Mouse (Mus musculus) forebrain, embryonic 10.5 days (tissue): ENCODE data around the gene Kcnj2. TPM values are rescaled to one million over a fixed set of nuclear protein-coding genes. Genes with fewer than 3 reads are reported as not detected.

Source experiments
- DNase-seq: peaks from one replicate; pipeline ENCODE4 v3.0.0-alpha.2; 2017; ENCODE audit warnings: low spot score; ENCODE audit errors: extremely low spot score
- H3K27ac ChIP-seq: fragments of 300-500 bp; sonication (generic); 2 replicates; pipeline ENCODE4 v1.5.1; 2016; ENCODE audit warnings: mild to moderate bottlenecking
- H3K27me3 ChIP-seq: fragments of 300-500 bp; sonication (generic); 2 replicates; pipeline ENCODE4 v1.6.1; 2016; ENCODE audit warnings: mild to moderate bottlenecking; ENCODE audit not compliant: poor library complexity, severe bottlenecking
- H3K36me3 ChIP-seq: fragments of 300-500 bp; sonication (generic); replicated peaks from 2 replicates; pipeline ENCODE4 v1.6.1; 2016; ENCODE audit warnings: mild to moderate bottlenecking, moderate library complexity
- H3K4me1 ChIP-seq: fragments of 300-500 bp; sonication (generic); 2 replicates; pipeline ENCODE4 v1.6.1; 2016
- H3K4me3 ChIP-seq: fragments of 300-500 bp; sonication (generic); 2 replicates; pipeline ENCODE4 v1.5.1; 2016; ENCODE audit warnings: mild to moderate bottlenecking, moderate library complexity
- H3K9me3 ChIP-seq: fragments of 300-500 bp; sonication (generic); 2 replicates; pipeline ENCODE4 v1.6.1; 2016; ENCODE audit warnings: mild to moderate bottlenecking, moderate library complexity
- WGBS: fragments of 180-500 bp; shearing (Covaris S2); methylation state at CpG from one replicate; pipeline ENCODE4 v1.1.7; 2016; 5-methylcytosine and 5-hydroxymethylcytosine counted together
- polyA plus RNA-seq: library from polyadenylated mRNA; unstranded; fragments of >200 nt; fragmentation: Nextera tagmentation; extraction: Ambion mirVana; gene quantifications from 2 replicates; pipeline ENCODE4 v1.2.1, GENCODE M21; 2016

Kcnj2 gene
- polyA plus RNA-seq = 1.1 and 1.3 TPM in 2 replicates

DNA sequence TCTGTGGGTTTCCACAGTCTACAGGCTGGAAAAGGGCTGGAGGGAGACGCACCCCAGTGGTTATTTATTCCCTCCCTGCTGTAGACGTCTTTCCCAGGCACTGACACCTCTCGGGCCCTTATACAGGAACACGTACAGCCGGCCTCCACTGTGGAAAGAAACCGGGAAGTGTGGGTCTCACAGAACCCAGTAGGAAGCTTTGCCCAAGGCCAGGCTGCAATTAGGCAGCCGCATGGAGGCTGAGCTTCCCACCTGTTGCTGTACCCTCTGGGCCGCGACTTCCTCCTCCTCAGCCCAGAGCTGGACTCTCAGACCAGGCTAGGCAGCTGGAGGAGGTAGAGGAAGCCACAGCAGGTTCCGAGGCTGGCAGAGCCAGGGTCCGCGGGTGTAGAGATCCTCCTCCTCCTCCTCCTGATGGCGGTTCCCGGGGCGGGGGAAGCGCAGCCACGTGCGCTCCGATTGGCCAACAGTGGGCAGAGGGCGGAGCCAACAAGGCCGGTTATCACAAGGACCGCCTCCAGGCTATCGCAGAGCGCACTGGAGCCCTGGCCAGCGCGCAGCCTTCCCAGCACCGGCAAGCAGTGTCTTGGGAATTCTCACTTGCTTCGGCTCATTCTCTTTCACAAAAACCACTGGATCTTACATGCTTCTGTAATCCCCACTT is at the start of gene Kcnj2:
Gene Kcnj2 (plus strand): TSS at position 530 of the 664 bp plus-strand sequence.
- Histone ChIP-seq H3K27me3 (peaks cover 25% of the 10 kb centered on the region), H3K36me3 (no peaks in the 10 kb centered on the region), H3K9me3 (no peaks in the 10 kb centered on the region), H3K27ac (peak within 1 kb of the TSS; percentile 86), H3K4me1 (peaks cover 33% of the 10 kb centered on the region), H3K4me3 (peak within 1 kb of the TSS; percentile 72)
- peak; percentile 93 for DNase-seq
- WGBS = under 1% methylated on average over 28 of the region's 28 CpGs

DNA sequence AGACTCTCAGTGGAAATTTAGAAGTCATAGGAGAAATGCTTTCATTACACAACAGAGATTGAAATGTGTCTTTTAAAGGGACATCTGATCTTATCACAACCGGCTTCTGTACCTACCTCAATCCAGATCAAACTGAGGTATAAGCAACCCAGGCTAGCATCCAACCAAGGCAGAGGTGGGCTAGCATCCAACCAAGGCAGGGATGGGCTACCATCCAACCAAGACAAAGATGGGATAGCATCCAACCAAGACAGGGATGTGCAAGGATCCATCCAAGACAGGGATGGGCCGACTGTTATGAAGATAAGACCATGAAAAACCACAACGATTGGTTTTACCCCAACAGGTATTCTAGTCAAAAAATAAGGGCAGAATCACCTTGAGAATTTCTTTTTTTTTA is 49.8 kb upstream of the Kcnj2 start:
- 89% methylated on average over 3 of the region's 3 CpGs for WGBS
- no peaks in the 10 kb centered on the region for H3K27me3 ChIP-seq

DNA sequence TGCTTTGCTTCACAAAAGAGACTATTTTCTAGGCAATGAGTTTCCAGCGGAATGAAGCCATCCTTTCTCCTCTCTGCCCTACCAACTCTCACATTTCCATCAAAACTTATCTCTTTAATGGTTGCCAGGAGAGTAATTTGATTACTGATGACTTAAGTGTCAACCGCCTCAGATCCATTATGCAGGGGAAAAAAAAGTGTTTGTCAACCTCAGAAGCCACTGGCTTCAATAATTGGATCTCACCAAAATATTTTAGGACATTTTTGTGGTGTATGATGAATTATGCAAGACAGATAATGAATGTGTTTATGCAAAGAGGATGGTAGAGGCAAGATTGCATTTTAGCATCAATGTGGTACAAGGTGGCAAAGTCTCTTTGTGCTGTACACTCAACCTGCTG is 45.8 kb upstream of the Kcnj2 start:
- no peak for DNase-seq
- Histone ChIP-seq H3K27ac (no peak overlapping the region), H3K4me1 (peaks cover 28% of the 10 kb centered on the region), H3K36me3 (no peaks in the 10 kb centered on the region), H3K4me3 (no peak overlapping the region), H3K9me3 (peaks cover 6% of the 10 kb centered on the region), H3K27me3 (no peaks in the 10 kb centered on the region)
- WGBS = 58% methylated on average over 2 of the region's 2 CpGs

More for the DNA sequence above, 49.8 kb upstream of the Kcnj2 start:
- Histone ChIP-seq H3K36me3 (no peaks in the 10 kb centered on the region), H3K4me1 (peaks cover 14% of the 10 kb centered on the region), H3K9me3 (no peaks in the 10 kb centered on the region), H3K27ac (no peak overlapping the region), H3K4me3 (no peak overlapping the region)
- no peak for DNase-seq

DNA sequence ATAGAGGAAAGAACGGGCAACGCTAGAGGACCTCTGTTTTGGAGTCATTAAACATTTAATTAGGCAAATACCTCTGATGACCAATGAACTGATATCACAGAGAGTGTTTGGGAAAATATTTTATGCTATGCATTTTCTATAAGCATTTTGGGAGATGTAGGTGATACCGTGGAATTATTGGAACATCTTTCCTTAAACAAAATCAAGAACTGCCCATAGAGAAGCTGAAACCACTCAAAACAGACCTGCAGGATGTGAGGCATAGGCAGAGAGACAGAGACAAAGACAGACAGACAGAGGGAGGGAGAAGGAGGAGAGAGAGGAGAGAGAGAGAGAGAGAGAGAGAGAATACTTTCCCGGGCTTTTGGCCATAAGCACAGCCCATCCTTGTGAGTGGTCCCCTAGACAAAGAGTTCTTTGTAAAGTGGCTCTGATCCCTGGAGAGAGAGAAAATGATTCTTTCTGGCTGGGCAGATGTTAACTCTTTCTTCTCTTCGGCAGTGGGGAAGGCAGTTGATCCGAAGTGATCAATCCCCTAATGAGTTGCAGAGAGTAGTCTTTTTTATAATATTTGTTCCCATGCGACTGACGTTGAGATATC is 43.2 kb upstream of the Kcnj2 start:
- no peak overlapping the region for H3K4me3 ChIP-seq
- no peak for DNase-seq
- 41% methylated on average over 8 of the region's 8 CpGs for WGBS
- H3K27me3 ChIP-seq = no peaks in the 10 kb centered on the region
- H3K27ac ChIP-seq = peak overlapping the region; percentile 81
- H3K4me1 ChIP-seq = peaks cover 28% of the 10 kb centered on the region
- no peaks in the 10 kb centered on the region for H3K36me3 ChIP-seq
- H3K9me3 ChIP-seq = peaks cover 6% of the 10 kb centered on the region

DNA sequence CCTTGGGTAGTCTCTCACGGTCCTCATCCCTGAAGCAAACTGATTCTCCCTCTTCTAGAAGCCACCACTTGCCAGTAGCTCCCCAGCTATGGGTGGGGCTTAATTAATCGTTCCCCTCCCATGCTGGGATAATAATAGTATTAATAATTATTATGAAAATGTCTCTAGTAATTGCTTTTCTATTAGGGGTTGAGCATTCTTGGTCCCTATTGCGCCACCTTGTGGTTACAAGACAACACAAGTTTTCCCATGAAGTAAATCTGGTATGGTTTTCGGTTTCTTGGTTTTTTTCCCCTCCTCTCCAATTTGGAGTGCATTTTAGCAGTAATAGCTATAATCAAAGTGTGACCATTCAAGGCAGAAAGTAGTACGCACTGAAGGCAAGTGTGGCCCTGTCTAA is 23.8 kb upstream of the Kcnj2 start:
- DNase-seq = no peak
- Histone ChIP-seq H3K27ac (no peak overlapping the region), H3K27me3 (no peaks in the 10 kb centered on the region), H3K4me3 (no peak overlapping the region), H3K9me3 (no peaks in the 10 kb centered on the region), H3K36me3 (no peaks in the 10 kb centered on the region), H3K4me1 (no peaks in the 10 kb centered on the region)
- WGBS = 52% methylated on average over 5 of the region's 5 CpGs

DNA sequence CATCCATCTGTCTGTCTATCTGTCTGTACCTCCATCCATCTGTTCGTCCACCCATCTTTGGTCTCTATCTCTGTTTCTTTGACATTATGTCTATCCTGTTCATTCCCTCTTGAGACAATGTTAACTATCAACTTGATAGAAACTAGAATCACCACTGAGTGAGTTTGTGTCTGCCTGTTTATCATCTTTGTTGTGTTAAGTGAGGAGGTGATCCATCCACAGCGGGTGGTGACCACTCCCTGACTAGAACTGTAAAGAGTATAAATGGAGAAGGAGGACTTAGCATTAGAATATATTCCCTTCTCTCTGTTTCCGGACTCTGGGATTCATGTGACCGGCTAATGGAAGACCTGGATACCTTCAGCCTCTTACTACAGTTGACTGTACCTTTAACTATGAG is 22.7 kb upstream of the Kcnj2 start:
- DNase-seq = no peak
- no peaks in the 10 kb centered on the region for H3K36me3 ChIP-seq
- no peak overlapping the region for H3K4me3 ChIP-seq
- H3K27me3 ChIP-seq = no peaks in the 10 kb centered on the region
- 81% methylated on average over 4 of the region's 4 CpGs for WGBS
- H3K9me3 ChIP-seq = no peaks in the 10 kb centered on the region
- no peaks in the 10 kb centered on the region for H3K4me1 ChIP-seq
- no peak overlapping the region for H3K27ac ChIP-seq

DNA sequence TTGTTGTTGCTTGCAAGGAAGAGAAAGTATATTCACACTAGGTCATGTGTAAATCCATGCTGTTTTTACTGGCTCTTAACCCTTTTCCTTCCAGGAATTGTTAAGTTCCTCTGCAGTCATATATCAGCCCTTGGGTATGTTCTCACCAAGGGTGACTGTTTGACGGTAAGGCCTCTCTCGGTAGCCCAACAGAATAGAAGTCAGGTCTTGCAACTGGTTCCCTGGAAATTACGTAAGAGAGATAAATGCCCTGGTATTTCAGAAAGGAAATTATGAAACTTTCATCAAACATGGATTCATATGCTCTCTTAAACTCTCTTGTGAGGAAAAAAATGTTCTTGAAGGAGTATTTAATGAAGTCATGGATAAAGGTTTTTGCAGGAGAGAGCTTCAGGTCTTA is 11.7 kb upstream of the Kcnj2 start:
- Histone ChIP-seq H3K9me3 (no peaks in the 10 kb centered on the region), H3K27me3 (no peaks in the 10 kb centered on the region), H3K27ac (no peak overlapping the region), H3K4me3 (no peak overlapping the region), H3K36me3 (no peaks in the 10 kb centered on the region), H3K4me1 (no peaks in the 10 kb centered on the region)
- DNase-seq = no peak
- 95% methylated on average over 3 of the region's 3 CpGs for WGBS

DNA sequence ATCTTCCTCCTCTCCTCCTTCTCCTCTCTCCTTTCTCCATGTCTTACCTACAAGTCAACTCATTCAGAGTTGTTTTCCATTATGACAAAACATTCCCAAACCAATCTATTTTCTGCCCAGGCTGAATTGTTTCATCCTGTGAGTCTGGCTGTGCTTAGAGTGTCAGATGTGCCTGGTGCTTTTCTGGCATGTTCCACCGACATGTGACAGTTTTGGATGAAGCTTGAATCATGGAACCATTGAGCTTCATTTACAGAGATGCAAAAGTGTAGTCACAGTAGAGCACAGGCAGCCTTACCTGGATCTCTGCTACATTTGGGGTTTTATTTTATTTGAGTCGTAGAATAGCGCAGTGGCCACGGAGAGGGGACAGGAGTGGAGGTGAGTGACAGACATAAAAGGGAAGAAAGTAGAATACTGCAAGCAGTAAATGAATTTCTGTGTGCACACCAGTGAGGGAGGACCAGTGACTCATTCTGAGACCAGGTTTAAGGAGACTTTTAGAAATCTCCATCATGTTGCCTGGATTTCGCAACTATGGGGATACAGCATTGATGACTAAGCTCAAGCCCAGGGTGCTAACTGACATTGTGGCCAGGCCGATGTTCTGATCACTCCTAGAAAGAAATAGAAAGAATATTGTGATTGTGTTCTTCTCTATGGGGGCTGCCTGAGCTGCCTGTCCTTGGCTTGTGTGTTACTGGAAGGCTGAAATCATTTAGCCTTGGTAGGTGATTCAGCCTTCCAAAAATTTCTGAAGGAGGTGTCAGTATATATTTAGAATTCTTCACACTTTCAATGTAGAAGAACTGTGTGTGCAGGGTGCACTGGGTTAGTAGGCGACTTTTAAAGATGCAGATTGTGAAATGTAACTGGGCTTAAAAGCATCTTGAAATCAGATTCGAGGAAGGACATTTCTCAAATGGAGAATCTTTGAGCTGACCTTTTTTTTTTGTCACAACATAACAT is 10.8 kb upstream of the Kcnj2 start:
- Histone ChIP-seq H3K27me3 (no peaks in the 10 kb centered on the region), H3K4me1 (0 out of 2 replicates have a peak, but pooled peaks cover 3% of the 10 kb centered on the region), H3K27ac (no peak overlapping the region), H3K9me3 (no peaks in the 10 kb centered on the region), H3K4me3 (no peak overlapping the region), H3K36me3 (no peaks in the 10 kb centered on the region)
- DNase-seq = no peak
- 92% methylated on average over 8 of the region's 8 CpGs for WGBS

DNA sequence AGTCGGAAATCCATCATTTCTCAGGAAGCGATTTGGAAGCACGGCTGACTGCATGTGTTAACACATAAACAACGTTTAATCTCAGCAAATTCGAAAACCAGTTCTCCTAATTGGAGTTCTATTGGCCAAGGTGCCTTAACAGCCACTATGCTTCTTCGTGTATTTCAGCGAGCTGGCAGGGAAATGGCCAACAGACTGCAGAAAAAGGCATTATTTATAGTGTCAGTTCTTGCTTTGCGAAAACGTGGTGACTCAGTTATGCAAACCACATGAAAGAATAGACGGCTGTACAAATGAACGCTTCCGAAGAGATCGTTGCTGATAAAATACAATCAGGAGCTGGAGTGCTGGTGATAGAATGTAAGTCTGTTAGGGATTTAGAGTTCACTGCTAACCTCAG is 9.9 kb upstream of the Kcnj2 start:
- H3K27ac ChIP-seq = no peak overlapping the region
- no peak for DNase-seq

DNA sequence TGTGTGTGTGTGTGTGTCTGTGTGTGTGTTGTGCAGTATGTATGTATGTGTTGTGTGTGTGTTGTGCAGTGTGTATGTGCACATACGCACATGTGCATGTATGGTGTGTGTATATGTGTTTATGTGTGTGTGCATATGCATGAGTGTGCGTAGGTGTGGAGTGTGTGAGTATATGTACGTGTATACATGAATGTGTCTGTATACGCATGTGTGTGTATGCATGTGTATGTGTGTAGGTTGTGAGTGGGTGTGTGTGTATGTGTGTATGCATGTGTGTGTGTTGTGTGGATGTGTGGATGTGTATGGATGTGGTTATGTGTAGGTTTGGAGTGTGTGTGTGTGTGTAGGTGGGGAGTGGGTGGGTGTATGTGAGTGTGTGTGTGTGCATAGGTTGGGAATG is 8.5 kb upstream of the Kcnj2 start:
- no peaks in the 10 kb centered on the region for H3K27me3 ChIP-seq
- no peak overlapping the region for H3K4me3 ChIP-seq
- H3K27ac ChIP-seq = no peak overlapping the region
- H3K36me3 ChIP-seq = no peaks in the 10 kb centered on the region
- DNase-seq = no peak
- H3K4me1 ChIP-seq = 0 out of 2 replicates have a peak, but pooled peaks cover 7% of the 10 kb centered on the region
- no peaks in the 10 kb centered on the region for H3K9me3 ChIP-seq
- WGBS = 94% methylated on average over 4 of the region's 4 CpGs

More for the DNA sequence above, 9.9 kb upstream of the Kcnj2 start:
- Histone ChIP-seq H3K4me1 (0 out of 2 replicates have a peak, but pooled peaks cover 7% of the 10 kb centered on the region), H3K27me3 (no peaks in the 10 kb centered on the region), H3K4me3 (no peak overlapping the region), H3K36me3 (no peaks in the 10 kb centered on the region), H3K9me3 (no peaks in the 10 kb centered on the region)
- WGBS = 91% methylated on average over 13 of the region's 13 CpGs

DNA sequence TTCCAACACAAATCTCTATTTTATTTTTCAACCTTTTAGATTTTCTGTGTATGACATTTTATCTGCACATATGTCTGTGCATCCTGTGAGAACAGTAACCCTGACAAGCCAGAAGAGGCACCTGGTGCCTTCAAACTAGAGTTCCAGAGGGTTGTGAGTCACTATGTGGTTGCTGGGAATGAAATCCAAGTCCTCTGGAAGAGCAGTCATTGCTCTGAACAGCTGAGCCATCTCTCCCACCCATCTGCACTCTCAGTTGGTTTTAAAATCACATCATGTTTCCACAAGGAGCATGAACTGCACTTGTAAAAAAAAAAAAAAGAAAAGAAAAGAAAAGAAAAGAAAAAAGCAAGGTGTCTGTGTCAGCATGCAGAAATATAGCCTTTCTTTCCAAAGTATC is 6.5 kb upstream of the Kcnj2 start:
- H3K27ac ChIP-seq = no peak overlapping the region
- DNase-seq = no peak
- H3K27me3 ChIP-seq = peaks cover 4% of the 10 kb centered on the region; the same call in 1 of the 2 replicates
- H3K9me3 ChIP-seq = no peaks in the 10 kb centered on the region
- H3K4me1 ChIP-seq = peaks cover 11% of the 10 kb centered on the region; the same call in 1 of the 2 replicates
- no peak overlapping the region for H3K4me3 ChIP-seq
- no peaks in the 10 kb centered on the region for H3K36me3 ChIP-seq

DNA sequence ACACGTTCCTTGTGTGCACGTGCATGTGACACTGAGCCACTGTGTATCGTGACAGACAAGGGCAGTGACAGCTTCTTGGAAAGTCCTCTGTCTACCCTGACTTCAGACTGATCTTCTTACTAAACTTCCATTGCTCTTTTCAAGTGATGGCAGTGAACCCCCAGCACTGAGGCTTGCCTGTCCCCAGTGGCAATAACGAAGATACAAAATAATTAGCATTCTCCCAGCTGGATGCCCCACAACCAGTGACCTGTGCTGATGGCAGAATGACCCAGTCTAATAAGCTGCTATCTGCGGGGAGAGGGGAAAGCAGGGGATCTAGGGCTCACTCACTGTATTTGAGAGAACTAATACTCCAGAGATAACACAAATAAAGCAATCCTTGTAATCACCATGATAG is 5.7 kb upstream of the Kcnj2 start:
- H3K27ac ChIP-seq = no peak overlapping the region
- DNase-seq = no peak
- WGBS = 30% methylated on average over 5 of the region's 5 CpGs
- H3K27me3 ChIP-seq = peaks cover 4% of the 10 kb centered on the region; the same call in 1 of the 2 replicates
- H3K4me3 ChIP-seq = no peak overlapping the region
- no peaks in the 10 kb centered on the region for H3K36me3 ChIP-seq
- peaks cover 18% of the 10 kb centered on the region; the same call in 1 of the 2 replicates for H3K4me1 ChIP-seq
- H3K9me3 ChIP-seq = no peaks in the 10 kb centered on the region
